Mouse (Mus musculus) gastrocnemius, adult 2 months (tissue): ENCODE results near the gene 2010111I01Rik. TPM values are rescaled to one million over a fixed set of nuclear protein-coding genes. Genes with fewer than 3 reads are reported as not detected.
"Not testable (repeated sequence)": the region's sequence is repeated elsewhere in the genome, so short reads cannot be mapped to it uniquely, and the experiment has no call there.

ENCODE experiments used
- DNase-seq: peaks from one replicate; pipeline ENCODE4 v3.0.0; 2022
- H3K27ac ChIP-seq: fragments of 200-600 bp; 2 replicates; pipeline ENCODE4 v1.8.1; 2022; ENCODE audit warnings: mild to moderate bottlenecking
- H3K4me3 ChIP-seq: fragments of 200-600 bp; 2 replicates; pipeline ENCODE4 v1.8.1; 2022; ENCODE audit warnings: mild to moderate bottlenecking, moderate library complexity
- CTCF ChIP-seq: fragments of 200-600 bp; IDR thresholded peaks from 2 replicates; pipeline ENCODE4 v1.8.1; 2022; ENCODE audit warnings: antibody characterized with exemption, mild to moderate bottlenecking, moderate library complexity
- intact Hi-C: fragments of 180-260 bp; cut with DNase I; formaldehyde crosslinking; loops from one replicate; pipeline ENCODE4 v1.15.1; 2025
- total RNA-seq, 2 experiments: library from RNA; stranded (reverse); gene quantifications; 2 replicates each; pipeline ENCODE4 v1.2.3; 2021

The 2010111I01Rik gene
- total RNA-seq, 2 experiments from 2014 or later, result 56.8 to 61.4 TPM

DNA sequence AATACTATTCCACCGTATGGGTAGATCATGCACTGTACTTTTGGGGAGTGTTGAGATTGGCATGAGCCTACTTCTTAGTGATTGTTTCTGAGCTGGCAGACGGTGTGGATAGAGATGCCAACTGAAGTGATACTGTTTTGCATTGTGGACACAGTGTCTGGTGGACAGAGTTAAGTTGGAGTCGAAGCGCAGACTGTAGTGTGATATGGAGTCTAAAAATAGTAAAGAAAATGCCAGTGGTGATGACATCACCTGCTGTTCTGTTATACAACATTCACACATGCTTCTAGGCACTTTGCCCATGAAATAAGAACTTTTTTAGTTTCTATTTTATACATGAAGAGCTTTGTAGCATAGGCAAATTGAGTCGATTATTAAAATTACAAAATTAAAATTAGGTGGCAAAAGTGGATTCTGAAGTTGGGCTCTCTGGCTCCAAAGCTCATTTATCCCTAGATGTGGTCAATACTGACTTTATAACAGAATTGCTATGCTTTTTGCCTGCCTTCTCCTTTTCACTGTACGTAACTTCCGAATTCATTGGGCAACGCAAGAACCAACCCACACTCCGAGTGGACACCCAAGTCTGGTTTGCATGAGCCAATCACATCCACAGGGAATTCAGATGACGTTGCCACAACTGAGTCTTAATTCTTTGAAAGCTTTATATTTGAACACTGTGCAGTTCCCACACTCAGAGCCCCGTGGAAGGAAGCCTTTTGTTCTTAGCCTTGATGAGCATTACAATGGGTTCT is 6.0 kb downstream of the 2010111I01Rik start:
- intact Hi-C loops, result no loop called here

DNA sequence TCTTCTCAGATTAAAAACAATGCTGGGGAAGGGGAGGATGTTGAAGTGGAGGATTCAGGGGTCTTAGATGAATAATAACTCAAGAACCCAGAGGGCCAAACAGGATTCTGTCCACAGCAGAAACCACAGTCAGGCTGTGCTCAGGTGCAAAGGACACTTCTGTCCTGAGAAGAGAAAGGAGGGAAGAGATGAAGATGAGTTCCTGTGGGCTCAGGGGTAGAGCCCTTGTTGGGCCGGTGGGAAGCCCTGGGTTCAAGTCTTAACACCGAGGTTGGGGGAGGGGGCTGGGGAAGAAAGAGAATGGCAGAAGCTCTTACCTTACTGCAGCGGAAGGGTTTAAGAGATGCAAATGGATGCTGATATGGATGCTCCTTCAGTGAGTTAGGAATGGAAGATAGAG is 7.7 kb downstream of the 2010111I01Rik start:
- intact Hi-C loops, result no loop called here

More for the DNA sequence above, 6.0 kb downstream of the 2010111I01Rik start:
- no peak for DNase-seq
- no peak for TF ChIP-seq CTCF
- Histone ChIP-seq H3K4me3 (peak overlapping the region; percentile 8; the same call in 1 of the 2 replicates), H3K27ac (peak overlapping the region; percentile 76)

DNA sequence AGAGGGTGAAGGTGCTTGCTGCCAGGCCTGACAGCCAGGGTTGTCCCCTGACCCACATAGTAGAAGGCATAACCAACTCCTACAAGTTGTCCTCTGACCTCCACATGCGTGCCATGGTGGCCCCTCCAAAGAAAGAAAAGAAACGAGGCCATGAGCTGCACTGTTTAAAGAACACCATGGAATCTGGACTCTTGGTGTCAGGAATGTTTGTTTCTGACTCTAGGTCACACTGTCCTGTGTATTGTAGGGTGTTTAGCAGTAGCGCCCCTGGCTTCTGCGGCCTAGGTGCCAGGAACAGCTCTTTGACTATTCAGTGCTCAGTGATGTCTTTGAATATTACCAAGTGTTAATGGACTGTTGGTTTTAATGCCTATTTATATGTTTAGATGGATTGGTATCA is 8.4 kb downstream of the 2010111I01Rik start:
- intact Hi-C loops, result no loop called here
- Histone ChIP-seq H3K4me3 (no peak overlapping the region), H3K27ac (no peak overlapping the region)
- no peak for TF ChIP-seq CTCF
- no peak for DNase-seq

More for the DNA sequence above, 7.7 kb downstream of the 2010111I01Rik start:
- H3K27ac ChIP-seq, result no peak overlapping the region
- TF ChIP-seq CTCF, result no peak
- DNase-seq, result no peak
- no peak overlapping the region for H3K4me3 ChIP-seq

GRCm38 (mm10) chr13:62978104-62978503 is 13.4 kb downstream of the 2010111I01Rik start:
- Histone ChIP-seq H3K27ac (no peak overlapping the region), H3K4me3 (no peak overlapping the region)
- TF ChIP-seq CTCF, result no peak
- intact Hi-C loops, result no loop called here
- DNase-seq, result no peak

DNA sequence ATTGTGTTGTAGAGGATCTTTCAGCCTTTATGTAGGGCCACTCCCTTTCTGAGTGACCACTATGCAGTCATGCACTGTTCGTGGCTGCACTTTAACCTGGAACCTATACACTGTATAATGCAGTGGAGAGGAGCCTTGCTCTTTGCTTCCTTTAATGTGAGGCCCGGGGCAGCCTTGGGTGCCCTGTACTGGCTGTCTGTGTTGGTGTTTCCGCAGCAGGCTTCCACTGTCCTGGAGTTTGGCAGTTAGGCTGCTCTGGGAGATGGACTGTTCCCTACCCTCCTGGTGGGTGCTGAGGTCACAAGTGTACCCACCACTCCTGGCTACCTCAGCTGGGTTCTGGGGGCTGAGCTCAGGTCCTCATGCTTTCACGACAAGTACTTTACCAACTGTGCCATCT is 14.1 kb downstream of the 2010111I01Rik start:
- Histone ChIP-seq H3K4me3 (no peak overlapping the region), H3K27ac (no peak overlapping the region; the same call in 1 of the 2 replicates)
- intact Hi-C loops, result no loop called here
- no peak for DNase-seq
- no peak for TF ChIP-seq CTCF

- intact Hi-C loops, result no loop called here
- DNase-seq, result no peak
- Histone ChIP-seq H3K4me3 (no peak overlapping the region), H3K27ac (no peak overlapping the region)
- TF ChIP-seq CTCF, result no peak
Observed at GRCm38 (mm10) chr13:62979215-62979614, 14.5 kb downstream of the 2010111I01Rik start.

DNA sequence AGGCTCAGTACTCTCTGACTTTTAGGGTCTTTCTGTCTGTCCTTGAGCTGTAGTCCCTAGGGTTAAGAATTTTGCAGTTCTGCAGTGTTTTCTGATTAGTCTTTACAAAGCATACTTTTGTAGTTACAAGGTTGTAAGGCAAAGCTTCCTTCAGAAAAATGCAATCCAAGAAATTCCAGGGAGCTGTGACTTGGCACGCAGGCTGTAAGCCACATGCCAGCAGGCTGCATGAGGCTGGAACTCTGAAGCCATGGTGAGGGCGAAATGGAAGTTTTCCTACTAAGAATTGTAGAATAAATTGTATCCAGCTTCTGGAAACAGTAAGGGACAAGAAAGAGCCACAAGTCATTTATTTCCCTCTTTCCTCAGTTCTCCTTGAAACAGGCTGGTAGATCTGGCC is 15.4 kb downstream of the 2010111I01Rik start:
- no peak overlapping the region for H3K4me3 ChIP-seq
- intact Hi-C loops, result no loop called here
- DNase-seq, result peak; percentile 36
- H3K27ac ChIP-seq, result peak overlapping the region; percentile 31; the same call in 1 of the 2 replicates
- no peak for TF ChIP-seq CTCF

GRCm38 (mm10) chr13:62984485-62984884 is 19.8 kb downstream of the 2010111I01Rik start:
- H3K4me3 ChIP-seq, result no peak overlapping the region
- no peak for TF ChIP-seq CTCF
- intact Hi-C loops, result no loop called here
- peak overlapping the region; percentile 35 for H3K27ac ChIP-seq
- DNase-seq, result no peak

- Histone ChIP-seq H3K4me3 (no peak overlapping the region), H3K27ac (no peak overlapping the region)
- TF ChIP-seq CTCF, result no peak
- DNase-seq, result no peak
- intact Hi-C loops, result no loop called here
Observed at GRCm38 (mm10) chr13:62989891-62990490, 25.3 kb downstream of the 2010111I01Rik start.

DNA sequence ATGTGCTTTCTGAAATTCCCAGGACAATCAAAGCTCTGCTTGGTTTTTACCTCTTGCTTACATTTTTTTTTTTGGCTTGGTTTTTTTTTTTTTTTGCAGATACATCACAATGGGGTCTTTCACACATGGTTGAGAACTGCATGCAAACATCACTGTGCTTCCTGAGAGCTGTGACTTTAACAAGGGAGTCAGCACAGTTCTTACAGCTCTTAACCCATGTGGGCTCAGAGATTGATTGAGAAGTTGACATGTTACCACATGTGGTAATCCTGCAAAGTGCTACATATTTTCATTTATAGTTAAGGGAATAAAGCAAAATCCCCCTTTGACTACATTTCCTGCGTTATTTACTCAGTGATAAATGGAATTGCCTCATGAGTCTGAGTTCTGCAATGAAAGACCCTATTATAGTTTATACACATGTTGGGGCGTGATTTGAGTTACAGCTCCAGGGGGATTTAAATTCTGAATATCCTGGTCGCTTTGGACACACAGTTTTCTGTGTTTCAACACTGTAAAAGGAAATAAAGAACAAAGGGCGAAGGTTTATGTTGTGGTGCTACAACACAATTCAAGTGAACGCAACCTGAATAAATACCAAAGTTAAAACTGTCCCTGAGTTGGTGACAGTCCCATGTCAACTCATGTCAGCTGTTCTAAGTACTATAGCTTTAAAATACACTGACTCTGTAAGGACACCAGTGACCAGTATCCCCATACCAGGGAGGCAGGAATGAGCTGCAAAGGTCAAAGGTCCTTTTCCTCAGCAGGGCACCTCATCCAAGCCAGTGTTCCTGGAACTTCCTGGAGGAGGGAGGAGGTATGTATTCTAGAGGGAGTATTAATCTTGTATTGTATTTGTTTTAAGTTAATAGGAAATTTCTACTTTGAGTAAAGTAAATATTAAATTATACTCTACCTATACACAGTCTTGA is 29.1 kb downstream of the 2010111I01Rik start:
- DNase-seq, result no peak
- H3K4me3 ChIP-seq, result no peak overlapping the region
- H3K27ac ChIP-seq, result no peak overlapping the region
- intact Hi-C loops, result no loop called here
- TF ChIP-seq CTCF, result no peak

DNA sequence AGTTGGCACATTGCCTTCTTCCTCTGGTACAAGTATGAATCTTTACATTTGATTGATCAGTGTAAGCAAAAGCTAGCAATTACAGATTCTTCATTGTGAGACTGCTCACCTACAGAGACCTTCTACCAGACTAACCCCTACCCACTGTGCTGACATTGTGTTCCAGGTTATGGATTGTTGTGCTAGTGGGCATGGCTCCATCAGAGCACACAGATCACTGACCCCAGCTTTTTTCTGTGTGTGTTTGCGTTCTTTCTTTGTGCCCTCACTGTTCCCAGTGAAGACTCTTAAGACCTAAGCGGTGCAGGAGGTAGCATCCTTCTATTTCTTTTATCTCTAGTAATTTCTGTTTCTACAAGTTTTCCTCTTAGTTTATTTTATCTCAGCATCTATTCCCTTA is 32.1 kb downstream of the 2010111I01Rik start:
- no peak for TF ChIP-seq CTCF
- H3K27ac ChIP-seq, result no peak overlapping the region
- H3K4me3 ChIP-seq, result no peak overlapping the region
- intact Hi-C loops, result no loop called here
- DNase-seq, result no peak

DNA sequence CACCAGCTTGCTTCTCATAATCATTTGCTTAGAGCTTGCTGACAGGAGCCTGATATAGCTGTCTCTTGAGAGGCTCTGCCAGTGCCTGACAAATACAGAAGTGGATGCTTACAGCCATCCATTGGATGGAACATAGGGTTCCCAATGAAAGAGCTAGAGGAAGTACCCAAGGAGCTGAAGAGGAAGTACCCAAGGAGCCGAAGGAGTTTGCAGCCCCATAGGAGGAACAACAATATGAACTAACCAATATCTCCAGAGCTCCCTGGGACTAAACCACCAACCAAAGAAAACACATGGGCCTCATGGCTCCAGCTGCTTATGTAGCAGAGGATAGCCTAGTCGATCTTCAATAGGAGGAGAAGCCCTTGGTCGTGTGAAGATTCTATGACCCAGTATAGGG is 42.8 kb downstream of the 2010111I01Rik start:
- H3K4me3 ChIP-seq, H3K27ac ChIP-seq, DNase-seq, intact Hi-C loops: not testable (repeated sequence)
